Mouse (Mus musculus) C2C12 (cell line): ENCODE measurements around the gene Tnks2.

ENCODE experiments used
- CEBPB ChIP-seq: IDR thresholded peaks from one replicate; pipeline ENCODE4 v1.6.1; 2011; ENCODE audit warnings: low read depth, mild to moderate bottlenecking, control low read depth, moderate library complexity
- CTCF ChIP-seq: IDR thresholded peaks from one replicate; pipeline ENCODE4 v1.5.1; 2011; ENCODE audit not compliant: control insufficient read depth, insufficient read depth, insufficient read length
- USF1 ChIP-seq: IDR thresholded peaks from one replicate; pipeline ENCODE4 v1.6.1; 2011; ENCODE audit warnings: low read depth, mild to moderate bottlenecking, control low read depth, moderate library complexity

DNA sequence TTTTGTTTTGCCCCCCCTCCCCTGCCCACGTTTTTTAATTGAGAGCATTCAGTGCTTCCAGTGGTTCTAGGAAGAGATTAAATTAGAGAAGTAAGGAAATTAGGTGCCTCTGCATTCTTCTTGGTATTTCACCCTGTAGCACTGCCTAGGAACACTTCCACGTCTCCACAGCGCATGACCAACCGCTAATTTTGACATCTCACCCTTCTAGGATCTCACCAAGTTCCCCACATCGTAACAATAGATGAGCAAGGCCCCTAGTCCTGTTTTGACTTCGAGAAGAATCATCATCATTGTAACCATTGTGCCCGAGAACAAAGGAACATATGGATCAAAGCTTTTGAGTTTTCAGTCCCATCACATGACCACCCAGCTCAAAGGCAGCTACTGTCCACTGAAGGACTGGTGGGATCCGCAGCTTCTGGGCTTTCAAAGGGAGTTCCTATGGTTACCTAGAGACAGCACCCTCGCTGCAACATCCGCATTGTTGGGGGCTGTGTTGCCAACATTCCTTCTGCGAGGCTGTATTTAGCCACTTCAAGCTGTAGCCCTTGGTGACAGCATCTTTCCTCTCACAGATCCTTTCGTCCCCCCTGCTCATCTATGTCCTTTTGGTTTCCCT is 76.5 kb downstream of the Tnks2 start:
- no peak for TF ChIP-seq CTCF
- TF ChIP-seq CEBPB = no peak
- no peak for TF ChIP-seq USF1
